Mouse (Mus musculus): ENCODE measurements at regions not wholly inside any gene's neighbourhood (a gene's known extent, or its start where the extent isn't known, plus 50 kb on each side); places are given as distances from the start of the nearest gene placed in this dataset.

GRCm38 (mm10) chr15:31721019-31721418 lies 119.4 kb downstream of the Fam173b start:
- TF ChIP-seq CTCF (IDR thresholded peaks at IDR 0.05) (no peak), EP300 (IDR thresholded peaks at IDR 0.05) (no peak)

All from lung, postnatal 0 days (tissue).